Mouse (Mus musculus) ES-E14 (cell line): Measurements from ENCODE around the gene Cenpt.

Source experiments
- CHD2 ChIP-seq: IDR thresholded peaks from 2 replicates; pipeline ENCODE4 v1.6.1; 2014; ENCODE audit warnings: mild to moderate bottlenecking, low read depth, low read length, inconsistent platforms
- HCFC1 ChIP-seq: IDR thresholded peaks from 2 replicates; pipeline ENCODE4 v1.6.1; 2012; ENCODE audit warnings: low read length, inconsistent platforms, borderline replicate concordance; ENCODE audit not compliant: insufficient read depth
- MAFK ChIP-seq: IDR thresholded peaks from 2 replicates; pipeline ENCODE4 v1.6.1; 2014; ENCODE audit warnings: mild to moderate bottlenecking, low read depth, low read length, inconsistent platforms; ENCODE audit not compliant: insufficient read depth
- ZC3H11A ChIP-seq: IDR thresholded peaks from 2 replicates; pipeline ENCODE4 v1.6.1; 2012; ENCODE audit warnings: low read depth, mild to moderate bottlenecking, inconsistent platforms, low read length, borderline replicate concordance
- ZNF384 ChIP-seq: IDR thresholded peaks from 2 replicates; pipeline ENCODE4 v1.6.1; 2012; ENCODE audit warnings: low read depth, low read length, inconsistent platforms

DNA sequence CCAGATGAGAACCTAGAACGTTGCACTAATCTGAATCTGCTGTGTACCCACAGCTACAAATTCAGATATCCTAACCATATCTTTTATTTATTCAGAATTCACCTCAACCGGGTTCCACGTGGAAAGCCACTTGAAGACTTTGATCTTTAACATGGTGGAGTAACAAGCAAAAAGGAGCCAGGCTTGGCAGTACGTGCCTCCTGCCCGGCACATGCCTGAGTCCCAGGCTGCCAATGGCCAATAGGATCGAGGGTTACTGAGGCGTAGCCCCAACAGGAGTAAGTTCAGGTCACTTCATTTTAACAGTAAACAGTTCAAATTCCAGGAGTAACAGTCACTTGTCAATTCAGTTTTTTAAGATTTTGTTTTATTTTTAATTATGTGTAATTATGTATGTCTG is 48.3 kb downstream of the Cenpt start:
- TF ChIP-seq MAFK (no peak), CHD2 (no peak), ZNF384 (no peak), HCFC1 (no peak), ZC3H11A (no peak)
